Mouse (Mus musculus) effector memory CD4-positive, alpha-beta T cell, adult 5 months (primary cell): ENCODE measurements around the gene Olfr460. TPM values are rescaled to one million over a fixed set of nuclear protein-coding genes. Genes with fewer than 3 reads are reported as not detected.

Source experiments
- polyA plus RNA-seq: library from polyadenylated mRNA; unstranded; fragments of 100-300 nt; shearing (Covaris generic); gene quantifications from one replicate; pipeline ENCODE4 v1.2.1, GENCODE M21; 2017

Olfr460 gene
- polyA plus RNA-seq: 0.15 TPM

GRCm38 (mm10) chr6:40569187-40569586 is at the start of gene Olfr460:
Gene Olfr460, plus strand, starts transcription at chr6:40569487.

GRCm38 (mm10) chr6:40554950-40555349 is 14.3 kb upstream of the Olfr460 start, which contains the start of gene Olfr461:
Gene Olfr461, minus strand, starts transcription at chr6:40555050.

DNA sequence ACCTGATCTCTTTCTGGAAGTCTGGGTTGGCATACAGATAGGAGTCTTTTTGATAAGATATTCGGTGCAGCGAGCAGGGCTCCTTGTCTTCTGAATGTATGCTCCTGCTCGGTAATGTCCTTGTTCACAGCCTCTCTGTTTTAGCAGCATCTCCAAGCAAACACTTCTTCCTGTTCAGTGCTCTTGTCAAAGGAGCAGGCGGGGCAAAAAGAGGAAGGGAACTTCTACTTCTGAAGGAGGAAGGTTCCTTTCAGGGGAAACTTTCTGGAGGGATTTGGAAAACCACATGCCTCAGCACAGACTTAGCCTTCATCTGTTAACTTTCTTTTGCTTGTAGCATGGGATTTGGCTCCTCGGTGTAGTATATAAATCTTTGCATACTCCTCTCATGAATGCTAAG is 16.4 kb downstream of the Olfr460 start, which contains the start of gene Clec5a:
TSS of gene Clec5a (minus strand) at position 177 of the 400 bp plus-strand sequence.

DNA sequence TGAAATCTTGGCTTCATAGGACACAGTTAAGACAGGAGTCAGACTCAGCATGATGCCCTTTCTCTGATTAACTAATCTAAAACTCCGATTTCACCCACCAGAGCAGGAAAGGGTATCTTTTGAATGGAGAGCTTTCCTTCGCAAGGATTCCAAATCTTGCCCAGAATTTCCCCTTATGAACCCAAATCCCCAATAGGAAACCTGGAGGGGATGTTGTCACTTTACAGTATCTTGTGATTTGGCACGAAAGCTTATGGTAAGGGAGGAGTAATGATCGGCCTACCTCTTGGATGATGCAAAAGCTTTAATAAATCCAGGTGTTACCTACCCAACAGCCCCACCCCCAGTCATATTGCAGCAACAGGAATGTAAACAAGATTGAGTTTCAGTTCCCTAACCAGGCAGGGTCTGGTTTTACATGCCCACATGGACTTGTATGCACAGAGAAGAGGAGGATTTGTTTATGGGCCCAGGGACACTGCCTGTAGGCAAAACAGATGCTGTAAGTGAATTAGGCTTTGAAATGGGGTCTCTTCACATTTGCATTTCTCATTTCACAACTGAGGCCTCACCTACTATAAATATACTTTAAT is 44.1 kb downstream of the Olfr460 start, which contains the start of gene Tas2r138:
TSS of gene Tas2r138 (minus strand) at position 51 of the 593 bp plus-strand sequence.

Other genes with a start within 250 kb of the Olfr460 start
- 35.0 TPM for gene Agk, start 244.3 kb upstream of the Olfr460 start, polyA plus RNA-seq
- gene E330009J07Rik, start 133.4 kb upstream of the Olfr460 start, polyA plus RNA-seq: 24.0 TPM
- 0.15 TPM for gene Wee2, start 130.4 kb upstream of the Olfr460 start, polyA plus RNA-seq
- 48.6 TPM for gene Ssbp1, start 98.1 kb upstream of the Olfr460 start, polyA plus RNA-seq
- gene Tas2r137, start 78.3 kb upstream of the Olfr460 start, polyA plus RNA-seq: not detected
- not detected for gene Tas2r108, start 76.0 kb upstream of the Olfr460 start, polyA plus RNA-seq
- not detected for gene Prss37, start 50.0 kb upstream of the Olfr460 start, polyA plus RNA-seq
- gene Olfr461, start 14.4 kb upstream of the Olfr460 start, polyA plus RNA-seq: not detected
- gene Clec5a, start 16.3 kb downstream of the Olfr460 start, polyA plus RNA-seq: not detected
- gene Tas2r138, start 43.8 kb downstream of the Olfr460 start, polyA plus RNA-seq: not detected
- not detected for gene Mgam, start 59.3 kb downstream of the Olfr460 start, polyA plus RNA-seq